Mouse (Mus musculus) stomach, postnatal 0 days (tissue): ENCODE data around the gene Cept1.

Source experiments
- CTCF ChIP-seq: IDR thresholded peaks from 2 replicates; pipeline ENCODE4 v1.5.1; 2016; ENCODE audit warnings: antibody characterized with exemption, low read depth, mild to moderate bottlenecking, moderate library complexity
- EP300 ChIP-seq: optimal IDR thresholded peaks from 2 replicates; pipeline ENCODE3; 2016; ENCODE audit warnings: antibody characterized with exemption

DNA sequence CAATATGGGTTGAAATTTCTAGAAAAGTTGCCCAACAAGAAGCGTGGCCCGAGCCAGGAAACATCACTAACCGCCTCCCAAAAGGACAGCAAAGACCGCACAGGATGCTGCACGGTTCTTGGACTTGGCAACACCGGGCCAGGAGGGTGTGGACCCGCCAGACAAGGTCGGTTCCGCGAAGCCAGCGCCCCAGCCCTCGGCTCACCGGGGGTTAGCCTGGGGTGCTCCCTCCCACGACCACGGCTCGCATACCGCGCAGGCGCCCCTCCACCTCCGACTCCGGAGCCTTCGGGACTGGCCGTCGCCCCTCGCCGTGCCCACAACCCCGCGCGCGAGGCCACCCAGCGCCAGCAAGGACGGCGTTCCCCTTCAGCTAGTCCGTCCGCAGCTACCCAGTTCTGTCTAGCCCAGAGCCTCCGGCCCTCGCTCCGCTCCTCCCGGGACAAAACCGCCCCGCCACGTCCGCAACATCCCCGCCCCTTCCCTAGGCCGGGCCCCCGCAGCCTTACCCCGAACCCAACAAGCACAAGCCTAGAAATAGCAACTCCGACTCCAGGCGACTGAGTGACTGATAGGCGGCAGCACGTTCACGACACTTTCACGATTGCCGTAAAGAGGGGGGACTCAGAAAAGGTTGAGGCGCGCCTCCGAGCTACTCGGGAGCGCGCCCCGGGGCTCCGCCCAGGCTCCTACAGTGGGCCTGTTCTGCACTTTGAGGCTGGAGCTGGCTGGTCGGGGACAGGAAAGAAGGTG, at the start of gene Cept1, which contains the start of gene Dram2:
- TF ChIP-seq CTCF (peak; percentile 29; the same call in 1 of the 2 replicates), EP300 (no peak)
